Mouse (Mus musculus): ENCODE measurements around the gene Dnajb4.

Gene Dnajb4

GRCm38 (mm10) chr3:152209967-152210634, at the start of gene Dnajb4, which contains the start of gene Fubp1:
Dnajb4 (minus strand) TSS chr3:152210302.
Fubp1 (plus strand) TSS chr3:152210422.
- DNase-seq (ENCODE audit: low spot score in 2 of 2), result peak; percentile 98

- peak; percentile 50 to 66 for DNase-seq (ENCODE audit: low spot score in 2 of 2)
Measured at GRCm38 (mm10) chr3:152259409-152259808, 49.3 kb upstream of the Dnajb4 start.

- no peak for DNase-seq (ENCODE audit: low spot score in 2 of 2)
Measured at GRCm38 (mm10) chr3:152257528-152257927, 47.4 kb upstream of the Dnajb4 start.

- DNase-seq (ENCODE audit: low spot score in 2 of 2), result no peak
Measured at GRCm38 (mm10) chr3:152250487-152250886, 40.4 kb upstream of the Dnajb4 start.

- DNase-seq (ENCODE audit: low spot score in 2 of 2), result no peak
Measured at GRCm38 (mm10) chr3:152247708-152248107, 37.6 kb upstream of the Dnajb4 start.

GRCm38 (mm10) chr3:152245273-152245910, 35.3 kb upstream of the Dnajb4 start:
- no peak for DNase-seq (ENCODE audit: low spot score in 2 of 2)

GRCm38 (mm10) chr3:152243304-152243703, 33.2 kb upstream of the Dnajb4 start:
- DNase-seq (ENCODE audit: low spot score in 2 of 2), result no peak

- DNase-seq (ENCODE audit: low spot score in 2 of 2), result no peak
Measured at GRCm38 (mm10) chr3:152241098-152241497, 31.0 kb upstream of the Dnajb4 start.

- DNase-seq (ENCODE audit: low spot score in 2 of 2), result no peak
Measured at GRCm38 (mm10) chr3:152239592-152239991, 29.5 kb upstream of the Dnajb4 start.

- no peak for DNase-seq (ENCODE audit: low spot score in 2 of 2)
Measured at GRCm38 (mm10) chr3:152238836-152239235, 28.7 kb upstream of the Dnajb4 start.

- DNase-seq (ENCODE audit: low spot score in 2 of 2), result no peak
Measured at GRCm38 (mm10) chr3:152235805-152236204, 25.7 kb upstream of the Dnajb4 start.

GRCm38 (mm10) chr3:152235238-152235637, 25.1 kb upstream of the Dnajb4 start:
- no peak for DNase-seq (ENCODE audit: low spot score in 2 of 2)

GRCm38 (mm10) chr3:152231333-152232100, 21.4 kb upstream of the Dnajb4 start:
- DNase-seq (ENCODE audit: low spot score in 2 of 2), result no peak

GRCm38 (mm10) chr3:152229271-152229670, 19.2 kb upstream of the Dnajb4 start:
- no peak for DNase-seq (ENCODE audit: low spot score in 2 of 2)

GRCm38 (mm10) chr3:152228843-152229242, 18.7 kb upstream of the Dnajb4 start:
- DNase-seq (ENCODE audit: low spot score in 2 of 2), result no peak

- DNase-seq (ENCODE audit: low spot score in 2 of 2), result no peak
Measured at GRCm38 (mm10) chr3:152225906-152226305, 15.8 kb upstream of the Dnajb4 start.

- no peak for DNase-seq (ENCODE audit: low spot score in 2 of 2)
Measured at GRCm38 (mm10) chr3:152224918-152225317, 14.8 kb upstream of the Dnajb4 start.

- no peak for DNase-seq (ENCODE audit: low spot score in 2 of 2)
Measured at GRCm38 (mm10) chr3:152213416-152213815, 3.3 kb upstream of the Dnajb4 start.

GRCm38 (mm10) chr3:152211731-152212279, 1.7 kb upstream of the Dnajb4 start:
- no peak for DNase-seq (ENCODE audit: low spot score in 2 of 2)

GRCm38 (mm10) chr3:152210728-152211391, 758 bp upstream of the Dnajb4 start:
- DNase-seq (ENCODE audit: low spot score in 2 of 2), result peak; percentile 51 to 59

GRCm38 (mm10) chr3:152209177-152209966, 730 bp downstream of the Dnajb4 start:
- DNase-seq (ENCODE audit: low spot score in 2 of 2), result peak in 1 of 2 experiments; percentile 20

Measured in right cerebral cortex, postnatal 36 days (tissue).